Mouse (Mus musculus) MEL (cell line): Measurements from ENCODE around the gene Commd8.

Source experiments
- CHD1 ChIP-seq: IDR thresholded peaks from 2 replicates; pipeline ENCODE4 v1.6.1; 2012; ENCODE audit warnings: low read depth, mild to moderate bottlenecking, inconsistent platforms, low read length, improper control_type of control experiment
- CTCF ChIP-seq, 3 experiments: IDR thresholded peaks in 2 of 3; conservative IDR thresholded peaks in 1 of 3; 2 replicates each; pipeline ENCODE4 v1.5.1; 2011 to 2012; ENCODE audit warnings: low read length in 3 of 3, low read depth in 2 of 3, mild to moderate bottlenecking in 2 of 3, improper control_type of control experiment in 1 of 3, inconsistent platforms in 1 of 3, mixed read lengths in 1 of 3, moderate library complexity in 1 of 3; ENCODE audit not compliant: control insufficient read depth in 1 of 3, insufficient read depth in 1 of 3, poor library complexity in 1 of 3, severe bottlenecking in 1 of 3
- E2F4 ChIP-seq: IDR thresholded peaks from 2 replicates; pipeline ENCODE4 v1.6.1; 2011; ENCODE audit warnings: low read depth, low read length, improper control_type of control experiment, borderline replicate concordance
- EP300 ChIP-seq, 2 experiments: IDR thresholded peaks; 2 replicates each; pipeline ENCODE4 v1.6.1; 2011; ENCODE audit warnings: improper control_type of control experiment in 2 of 2, low read length in 2 of 2, low read depth in 1 of 2, mild to moderate bottlenecking in 1 of 2
- GABPA ChIP-seq: IDR thresholded peaks from 2 replicates; pipeline ENCODE4 v1.6.1; 2012; ENCODE audit warnings: low read depth, mild to moderate bottlenecking, inconsistent platforms, low read length, improper control_type of control experiment, moderate library complexity
- GATA1 ChIP-seq: IDR thresholded peaks from 2 replicates; pipeline ENCODE4 v1.6.1; 2011; ENCODE audit warnings: low read depth, low read length, improper control_type of control experiment
- POLR2A ChIP-seq, 2 experiments: IDR thresholded peaks; 2 replicates each; pipeline ENCODE4 v1.6.1; 2011 to 2012; ENCODE audit warnings: low read length in 2 of 2, mild to moderate bottlenecking in 2 of 2, control low read depth in 1 of 2, improper control_type of control experiment in 1 of 2, low read depth in 1 of 2, moderate library complexity in 1 of 2; ENCODE audit not compliant: control insufficient read depth in 1 of 2, insufficient read depth in 1 of 2, poor library complexity in 1 of 2
- ZC3H11A ChIP-seq: IDR thresholded peaks from 2 replicates; pipeline ENCODE4 v1.6.1; 2012; ENCODE audit warnings: low read depth, mild to moderate bottlenecking, inconsistent platforms, low read length, improper control_type of control experiment

DNA sequence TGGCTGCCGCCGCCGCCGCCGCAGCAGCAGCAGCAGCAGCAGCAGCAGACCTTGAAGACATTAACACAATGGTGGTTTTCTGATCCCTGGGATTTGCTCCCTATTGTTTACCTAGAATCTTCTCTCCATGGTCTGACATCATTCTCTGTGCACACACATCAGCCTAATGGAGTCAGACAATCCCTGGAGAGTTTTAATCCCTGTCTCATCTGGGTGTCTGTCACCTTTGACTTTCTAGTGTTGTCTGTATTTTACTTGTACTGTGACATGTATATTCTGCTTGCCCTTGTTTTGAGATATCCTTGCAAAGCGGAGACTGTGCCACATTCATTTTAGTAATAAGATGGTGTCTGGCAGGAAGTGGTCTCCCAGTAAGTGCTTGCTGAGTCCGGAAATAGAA lies 7.5 kb upstream of the Commd8 start:
- no peak for TF ChIP-seq CTCF (IDR thresholded peaks at IDR 0.05 in 2 of 3, conservative IDR thresholded peaks at IDR 0.05 in 1 of 3; ENCODE audit: control insufficient read depth in 1 of 3, insufficient read depth in 1 of 3, low read depth in 2 of 3, low read length in 3 of 3, poor library complexity in 1 of 3, severe bottlenecking in 1 of 3)
- no peak for TF ChIP-seq EP300 (IDR thresholded peaks at IDR 0.05; ENCODE audit: low read depth in 1 of 2, low read length in 2 of 2)
- no peak for TF ChIP-seq ZC3H11A
- TF ChIP-seq GATA1: no peak
- TF ChIP-seq GABPA: no peak
- TF ChIP-seq E2F4: no peak
- no peak for TF ChIP-seq CHD1
- no peak for TF ChIP-seq POLR2A (IDR thresholded peaks at IDR 0.05; ENCODE audit: control insufficient read depth in 1 of 2, insufficient read depth in 1 of 2, low read depth in 1 of 2, low read length in 2 of 2, poor library complexity in 1 of 2)
